Mouse (Mus musculus): ENCODE measurements at regions not wholly inside any gene's neighbourhood (a gene's known extent, or its start where the extent isn't known, plus 50 kb on each side); places are given as distances from the start of the nearest gene placed in this dataset.

- Histone ChIP-seq H3K36me3 (ENCODE audit: control insufficient read depth in 1 of 2, insufficient read depth in 2 of 2, low read length in 2 of 2) (no peaks in the 10 kb centered on the region), H3K27me3 (ENCODE audit: control insufficient read depth in 1 of 2, insufficient read depth in 2 of 2, low read length in 2 of 2) (no peaks in the 10 kb centered on the region; a peak in 2 of 4 replicates), H3K79me2 (ENCODE audit: control insufficient read depth, insufficient read depth, low read length, poor library complexity) (no peaks in the 10 kb centered on the region), H3K9me3 (replicated peaks; ENCODE audit: insufficient read depth, low read length) (no peaks in the 10 kb centered on the region), H3K9ac (ENCODE audit: control insufficient read depth, low read depth, low read length, poor library complexity, severe bottlenecking) (no peak overlapping the region), H3K4me3 (ENCODE audit: control insufficient read depth in 1 of 2, insufficient read depth in 1 of 2, low read depth in 2 of 2, low read length in 2 of 2) (no peak overlapping the region), H3K4me1 (ENCODE audit: control insufficient read depth in 1 of 2, insufficient read depth in 2 of 2, low read length in 2 of 2) (peaks cover 0 to 3% of the 10 kb centered on the region in 2 experiments; a peak in 2 of 4 replicates), H3K27ac (ENCODE audit: control insufficient read depth, low read depth, low read length) (no peak overlapping the region)
- DNase-seq (ENCODE audit: low read depth, low spot score): no peak
- TF ChIP-seq MEF2A (IDR thresholded peaks at IDR 0.05; ENCODE audit: extremely low read depth, insufficient replicate concordance, low read depth, low read length, poor library complexity, severe bottlenecking) (no peak), BHLHE40 (IDR thresholded peaks at IDR 0.05; ENCODE audit: borderline replicate concordance, low read depth, low read length) (no peak), MXI1 (IDR thresholded peaks at IDR 0.05; ENCODE audit: low read depth, low read length) (no peak), MYB (IDR thresholded peaks at IDR 0.05; ENCODE audit: low read depth, low read length) (no peak)
These were observed 131.1 kb upstream of the Tab2 start for GRCm38 (mm10) chr10:8087106-8087505.

- H3K27ac ChIP-seq (ENCODE audit: control insufficient read depth, low read depth, low read length): no peak overlapping the region
- H3K79me2 ChIP-seq (ENCODE audit: control insufficient read depth, insufficient read depth, low read length, poor library complexity): no peaks in the 10 kb centered on the region
- no peaks in the 10 kb centered on the region for H3K36me3 ChIP-seq (ENCODE audit: control insufficient read depth in 1 of 2, insufficient read depth in 2 of 2, low read length in 2 of 2)
- peaks cover 0 to 3% of the 10 kb centered on the region in 2 experiments; a peak in 2 of 4 replicates for H3K4me1 ChIP-seq (ENCODE audit: control insufficient read depth in 1 of 2, insufficient read depth in 2 of 2, low read length in 2 of 2)
- no peaks in the 10 kb centered on the region for H3K9me3 ChIP-seq (replicated peaks; ENCODE audit: insufficient read depth, low read length)
- no peaks in the 10 kb centered on the region; a peak in 2 of 4 replicates for H3K27me3 ChIP-seq (ENCODE audit: control insufficient read depth in 1 of 2, insufficient read depth in 2 of 2, low read length in 2 of 2)
- H3K9ac ChIP-seq (ENCODE audit: control insufficient read depth, low read depth, low read length, poor library complexity, severe bottlenecking): no peak overlapping the region
- TF ChIP-seq ZC3H11A (IDR thresholded peaks at IDR 0.05; ENCODE audit: low read depth, low read length) (no peak), ZKSCAN1 (IDR thresholded peaks at IDR 0.05; ENCODE audit: low read depth, low read length) (no peak), POLR2AphosphoS5 (IDR thresholded peaks at IDR 0.05; ENCODE audit: borderline replicate concordance, low read depth, low read length) (no peak), BHLHE40 (IDR thresholded peaks at IDR 0.05; ENCODE audit: borderline replicate concordance, low read depth, low read length) (no peak), SIN3A (IDR thresholded peaks at IDR 0.05; ENCODE audit: low read length) (no peak), KAT2A (conservative IDR thresholded peaks at IDR 0.05; ENCODE audit: low read depth, low read length) (no peak), RAD21 (IDR thresholded peaks at IDR 0.05; ENCODE audit: low read depth, low read length) (no peak), NRF1 (IDR thresholded peaks at IDR 0.05; ENCODE audit: insufficient read depth, low read depth, low read length, poor library complexity, severe bottlenecking) (no peak), ELF1 (IDR thresholded peaks at IDR 0.05; ENCODE audit: low read depth, low read length) (no peak), JUND (IDR thresholded peaks at IDR 0.05; ENCODE audit: low read depth, low read length) (no peak)
- no peak overlapping the region for H3K4me3 ChIP-seq (ENCODE audit: control insufficient read depth in 1 of 2, insufficient read depth in 1 of 2, low read depth in 2 of 2, low read length in 2 of 2)
- no peak for DNase-seq (ENCODE audit: low read depth, low spot score)
These were observed 130.4 kb upstream of the Tab2 start for GRCm38 (mm10) chr10:8086442-8086841.

Data from MEL (cell line).